Mouse (Mus musculus) midbrain, embryonic 16.5 days (tissue): ENCODE data around the gene Nudt2. TPM values are rescaled to one million over a fixed set of nuclear protein-coding genes. Genes with fewer than 3 reads are reported as not detected.

Experiments used
- polyA plus RNA-seq: library from polyadenylated mRNA; unstranded; fragments of >200 nt; fragmentation: Nextera tagmentation; extraction: Ambion mirVana; gene quantifications from 2 replicates; pipeline ENCODE4 v1.2.1, GENCODE M21; 2015

Gene Nudt2
- polyA plus RNA-seq, 1 experiment from 2014 or later, result 80.8 TPM

Other genes starting within 250 kb of the Nudt2 start
- gene Ubap2, start 190.0 kb upstream of the Nudt2 start, polyA plus RNA-seq, result 56.4 and 57.6 TPM in 2 replicates
- 76.6 and 83.6 TPM in 2 replicates for gene Dcaf12, start 150.3 kb upstream of the Nudt2 start, polyA plus RNA-seq
- gene Ubap1, start 116.2 kb upstream of the Nudt2 start, polyA plus RNA-seq, result 64.4 and 69.0 TPM in 2 replicates
- 2.5 and 3.0 TPM in 2 replicates for gene Kif24, start 264 bp upstream of the Nudt2 start, polyA plus RNA-seq
- 7.4 and 11.6 TPM in 2 replicates for gene AI464131, start 37.9 kb downstream of the Nudt2 start, polyA plus RNA-seq
- 15.1 and 18.5 TPM in 2 replicates for gene 1110017D15Rik, start 52.2 kb downstream of the Nudt2 start, polyA plus RNA-seq
- 16.4 and 21.7 TPM in 2 replicates for gene Fam219a, start 104.4 kb downstream of the Nudt2 start, polyA plus RNA-seq
- 1.4 and 2.6 TPM in 2 replicates for gene Dnaic1, start 104.6 kb downstream of the Nudt2 start, polyA plus RNA-seq
- gene Enho, start 175.2 kb downstream of the Nudt2 start, polyA plus RNA-seq, result 103 and 120 TPM in 2 replicates
- gene Cntfr, start 231.9 kb downstream of the Nudt2 start, polyA plus RNA-seq, result 28.1 and 28.3 TPM in 2 replicates
- gene Il11ra1, start 234.8 kb downstream of the Nudt2 start, polyA plus RNA-seq, result 31.5 and 36.3 TPM in 2 replicates
- 52.3 and 52.4 TPM in 2 replicates for gene Rpp25l, start 248.4 kb downstream of the Nudt2 start, polyA plus RNA-seq